Mouse (Mus musculus) retina, adult 2 months (tissue): ENCODE data around the gene F2.

Experiments used
- DNase-seq: peaks from one replicate; pipeline ENCODE4 v3.0.0-alpha.2; 2012; ENCODE audit warnings: low read depth, low spot score

Gene F2

DNA sequence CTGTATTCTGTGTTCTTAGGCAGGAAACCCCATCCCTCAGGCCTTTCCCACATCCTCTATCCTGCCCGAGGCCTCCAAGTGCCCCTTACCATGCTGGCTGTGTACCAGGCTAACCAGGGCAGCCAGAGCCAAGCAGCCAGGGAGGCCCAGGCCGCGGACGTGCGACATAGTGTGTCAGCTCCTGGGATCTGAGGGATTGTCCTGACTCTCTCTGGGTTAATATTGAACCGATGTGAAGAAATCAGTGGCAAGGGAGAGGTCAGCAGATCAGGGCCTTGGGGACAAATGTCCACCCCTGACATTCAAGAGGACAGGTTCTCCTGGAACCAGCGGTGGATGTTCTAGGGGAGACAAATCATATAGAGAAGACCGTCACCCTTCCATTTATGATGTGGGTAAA, at the start of gene F2:
Gene F2 (minus strand): TSS at position 186 of the 400 bp plus-strand sequence.
- no peak for DNase-seq

DNA sequence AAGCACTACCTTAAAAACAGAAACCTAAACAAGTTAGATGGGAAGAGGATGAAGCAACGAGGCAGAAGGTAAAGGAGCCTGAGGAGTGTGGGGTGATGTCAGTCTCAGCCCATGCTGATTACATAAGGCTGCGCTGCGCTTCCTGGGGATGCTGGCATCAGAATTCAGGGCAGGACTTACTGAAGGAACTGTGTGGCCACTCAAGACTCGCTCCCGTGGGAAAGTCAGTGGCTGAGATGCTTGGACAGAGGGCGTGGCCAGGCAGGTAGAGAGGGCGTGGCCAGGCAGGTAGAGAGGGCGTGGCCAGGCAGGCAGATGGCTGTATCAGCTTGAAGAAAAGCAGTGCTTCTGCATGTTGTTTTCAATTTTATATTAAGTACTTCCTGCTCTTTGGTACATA, 47.7 kb upstream of the F2 start:
- no peak for DNase-seq

DNA sequence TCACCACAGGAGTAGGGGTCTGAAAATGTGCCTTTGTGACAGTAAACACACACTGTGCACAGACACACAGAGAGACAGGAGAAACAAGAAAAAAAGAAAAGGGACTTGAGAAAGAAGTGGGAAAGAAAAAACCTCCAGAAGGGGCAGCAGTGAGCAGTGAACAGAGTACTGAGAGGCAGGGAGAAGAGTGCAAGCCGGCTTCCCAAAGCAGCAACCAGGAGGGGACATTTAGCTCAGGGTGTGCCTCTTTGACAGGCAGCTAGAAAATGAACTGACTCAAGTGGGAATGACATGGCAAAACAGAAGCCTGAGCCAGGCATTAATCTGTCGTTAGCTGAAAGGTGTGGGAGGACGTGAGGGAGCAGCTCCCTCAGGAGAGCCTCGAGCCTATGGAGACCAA, 46.6 kb upstream of the F2 start:
- DNase-seq = no peak

DNA sequence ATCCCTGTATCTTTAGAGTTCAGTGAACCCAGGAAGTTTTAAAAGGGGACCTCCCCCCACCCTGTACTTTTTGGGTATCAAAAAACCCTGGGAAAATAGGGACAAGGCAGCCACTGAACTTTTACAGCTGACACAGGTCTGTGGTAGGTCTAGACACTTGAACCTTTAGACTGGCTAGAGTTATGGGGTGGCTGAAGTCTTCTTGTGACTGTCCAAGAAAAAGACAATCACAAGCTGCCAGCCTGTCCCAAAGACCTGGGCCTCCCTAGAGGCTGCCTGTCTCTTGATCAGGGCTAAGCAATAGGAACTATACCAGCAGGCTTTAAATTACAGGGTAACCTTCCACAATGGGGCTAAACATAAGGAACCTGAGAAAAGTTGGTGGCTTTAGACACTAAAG, 40.7 kb upstream of the F2 start:
- no peak for DNase-seq

DNA sequence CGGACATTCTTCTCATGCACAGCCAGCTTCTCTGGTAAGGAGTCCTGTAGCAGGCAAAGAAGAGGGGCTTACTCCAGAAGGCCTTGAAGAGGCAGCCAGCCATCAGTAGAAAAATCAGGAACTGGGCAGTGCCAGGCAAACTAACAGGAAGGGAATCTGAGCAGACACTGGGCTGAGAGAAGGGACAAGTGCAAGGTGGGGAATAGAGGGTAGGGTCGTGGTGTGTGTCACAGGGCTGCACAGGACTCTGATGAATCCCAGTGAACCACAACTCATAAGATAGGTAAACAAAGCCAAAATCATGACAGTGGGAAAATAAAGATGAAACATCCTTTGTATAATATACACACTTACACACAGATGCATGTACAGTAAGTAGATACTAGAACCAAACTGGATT, 40.2 kb upstream of the F2 start:
- DNase-seq = no peak

DNA sequence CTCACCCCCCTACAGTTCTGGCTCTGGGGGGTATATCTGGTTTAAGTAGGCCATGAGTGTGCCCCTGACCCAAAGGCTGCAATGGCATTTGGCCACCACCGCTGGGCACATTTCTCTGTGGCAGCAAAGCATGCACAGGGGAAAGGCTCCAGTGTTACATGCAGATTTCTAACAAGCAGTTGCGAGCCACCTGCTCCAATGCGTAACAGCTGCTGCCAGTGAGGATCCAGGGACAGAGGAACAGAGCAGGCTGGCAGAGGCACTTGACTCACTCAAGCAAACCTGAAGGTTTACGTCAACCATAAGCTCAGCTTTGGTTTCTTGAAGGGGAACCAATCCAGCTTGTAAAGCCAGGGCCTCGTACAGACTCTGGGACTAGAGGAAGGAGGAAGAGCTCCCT, 38.7 kb upstream of the F2 start:
- no peak for DNase-seq

DNA sequence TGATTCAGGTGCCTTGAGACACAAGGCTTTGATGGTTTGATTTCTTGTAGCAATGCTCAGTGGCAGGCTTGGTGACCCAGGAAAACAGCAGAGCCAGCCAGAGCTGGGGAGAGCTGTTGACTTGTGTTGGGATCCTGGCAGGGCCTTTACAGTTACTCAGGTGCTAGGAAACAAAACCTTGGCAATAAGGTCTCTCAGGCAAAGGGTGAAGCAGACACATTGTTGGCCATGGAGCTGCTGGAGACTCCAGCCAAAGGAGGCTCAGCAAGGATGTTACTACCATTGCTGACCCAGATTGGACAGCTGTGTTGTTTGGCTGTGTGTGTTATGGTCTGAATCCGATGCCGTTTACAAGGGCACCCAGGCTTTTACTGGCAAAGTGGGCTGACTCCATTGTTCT, 37.4 kb upstream of the F2 start:
- DNase-seq = no peak

DNA sequence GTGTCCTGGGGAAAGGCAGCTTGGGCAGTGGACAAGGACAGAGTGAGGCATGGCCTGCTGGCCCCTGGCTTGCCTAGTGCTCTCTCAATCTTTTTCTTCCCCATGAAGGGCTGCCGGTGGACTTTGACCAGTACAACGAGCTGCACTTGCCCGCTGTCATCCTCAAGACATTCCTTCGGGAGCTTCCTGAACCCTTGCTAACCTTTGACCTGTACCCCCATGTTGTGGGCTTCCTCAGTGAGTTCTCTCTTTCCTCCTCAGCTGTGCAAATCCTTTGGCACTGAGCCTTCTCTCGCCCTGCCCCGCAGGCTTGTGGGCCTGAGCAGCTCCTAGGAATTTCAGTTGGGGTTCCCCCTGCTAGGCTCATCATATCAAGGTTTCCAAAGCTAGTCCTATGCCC, 33.8 kb upstream of the F2 start:
- no peak for DNase-seq

DNA sequence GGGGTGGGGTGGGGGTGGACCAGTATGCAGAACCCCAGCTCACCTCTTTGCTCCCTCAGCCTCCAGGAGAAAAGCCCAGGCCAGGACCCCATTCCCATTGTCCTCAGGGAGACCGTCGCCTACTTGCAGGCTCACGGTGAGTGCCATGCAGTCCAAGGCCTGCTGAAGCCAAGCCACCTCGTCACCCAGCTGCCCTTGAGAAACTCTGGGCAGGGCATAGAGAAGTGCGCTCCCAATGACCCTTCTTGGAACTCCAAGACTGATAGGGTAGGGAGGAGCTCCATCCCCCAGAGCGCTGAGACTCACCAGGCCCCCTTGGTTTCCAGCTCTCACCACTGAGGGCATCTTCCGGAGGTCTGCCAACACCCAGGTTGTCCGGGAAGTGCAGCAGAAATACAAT, 33.1 kb upstream of the F2 start:
- DNase-seq = no peak

DNA sequence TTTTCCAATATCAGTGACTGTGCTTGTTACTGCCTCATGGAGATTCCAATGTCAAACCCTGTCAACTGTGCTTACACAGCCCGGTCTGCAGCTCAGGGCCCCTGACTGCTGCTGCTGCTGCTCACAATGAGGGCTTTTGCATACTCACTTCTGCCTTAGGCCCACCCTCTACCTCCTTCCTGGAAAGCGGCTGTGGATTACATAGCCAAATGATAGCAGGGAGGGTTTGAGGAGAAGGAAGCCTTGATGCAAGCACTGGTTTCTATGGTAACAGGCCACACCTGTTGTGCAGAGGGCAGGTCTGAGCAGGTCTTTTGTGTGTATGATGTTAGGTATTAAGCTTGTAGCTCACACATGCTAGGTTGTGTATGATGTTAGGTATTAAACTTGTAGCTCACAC, 31.5 kb upstream of the F2 start:
- DNase-seq = no peak

DNA sequence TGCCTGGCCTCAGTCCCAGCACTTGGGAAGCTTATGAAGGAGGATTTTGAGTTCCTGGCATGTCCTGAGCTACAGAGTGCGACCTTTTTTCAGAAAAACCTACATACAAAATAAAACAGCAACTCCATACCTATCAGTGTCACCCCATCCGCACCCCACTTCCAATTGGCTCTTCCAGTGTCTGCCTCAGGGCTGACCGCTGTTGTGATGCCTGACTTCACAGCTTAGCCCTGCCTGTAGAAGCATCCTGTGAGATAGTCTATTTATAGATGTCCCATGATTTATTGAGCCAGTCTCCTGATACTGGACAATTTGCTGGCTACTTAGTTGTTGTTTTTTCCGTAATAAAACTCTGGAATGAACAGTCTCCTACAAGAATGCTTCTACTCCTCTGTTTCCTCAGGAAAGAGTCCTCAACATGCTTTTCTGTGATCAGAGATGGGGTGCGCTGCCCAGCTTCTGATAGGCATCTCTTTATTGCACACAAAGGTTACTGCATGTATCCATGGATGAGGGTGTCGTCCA, 30.2 kb upstream of the F2 start:
- DNase-seq = no peak

DNA sequence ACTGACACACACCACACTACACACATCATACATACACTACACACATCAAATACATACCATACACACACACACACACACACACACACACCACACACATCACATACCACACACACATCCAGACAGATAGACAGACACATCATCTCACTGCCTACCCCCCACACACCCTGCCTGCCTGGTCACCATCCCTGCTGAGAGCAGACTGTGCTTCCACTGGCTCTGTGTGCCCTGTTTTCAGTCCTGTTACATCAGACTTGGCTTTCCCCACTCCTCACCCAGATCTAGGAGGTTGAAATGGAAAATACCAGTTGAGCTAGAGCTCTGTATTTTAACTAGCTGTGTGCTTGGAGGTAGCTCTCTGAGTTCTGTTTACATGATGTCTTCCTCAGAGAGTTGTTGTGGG, 28.6 kb upstream of the F2 start:
- DNase-seq = no peak

DNA sequence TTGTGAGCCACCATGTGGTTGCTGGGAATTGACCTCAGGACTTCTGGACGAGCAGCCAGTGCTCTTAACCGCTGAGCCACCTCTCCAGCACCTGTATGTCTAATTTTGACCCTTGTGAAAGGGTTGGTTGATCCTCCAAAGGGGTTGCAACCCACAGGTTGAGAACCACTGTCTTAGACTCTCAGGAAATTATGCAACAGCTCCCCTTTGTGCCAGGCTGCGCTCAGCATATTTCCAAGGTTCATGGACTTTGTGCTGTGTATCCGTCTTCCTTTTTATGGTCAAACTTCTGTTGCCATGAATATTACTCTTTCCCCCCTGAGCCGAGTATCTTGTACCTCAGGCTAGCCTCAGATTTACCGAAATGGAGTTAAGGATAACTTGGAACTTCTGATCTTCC, 24.8 kb upstream of the F2 start:
- no peak for DNase-seq

DNA sequence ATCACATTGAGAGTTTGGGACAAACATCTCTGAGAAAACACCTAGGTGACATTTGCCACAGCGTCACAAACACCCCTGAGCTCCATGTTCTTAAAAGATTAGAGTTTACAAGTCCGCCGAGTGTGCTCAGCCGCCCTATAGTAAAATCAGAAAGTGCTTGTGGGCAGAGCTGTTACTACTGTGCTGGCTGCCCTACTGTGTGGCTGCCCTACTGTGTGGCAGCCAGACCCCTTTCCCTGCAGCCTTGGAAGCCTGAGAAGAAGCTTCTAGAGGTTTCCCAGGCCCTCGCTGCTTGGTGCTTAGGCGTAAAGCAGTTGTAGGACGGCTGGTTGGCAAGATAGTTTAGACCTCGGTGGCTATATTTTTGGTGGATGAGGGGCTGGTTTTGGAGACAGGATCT, 23.4 kb upstream of the F2 start:
- no peak for DNase-seq

DNA sequence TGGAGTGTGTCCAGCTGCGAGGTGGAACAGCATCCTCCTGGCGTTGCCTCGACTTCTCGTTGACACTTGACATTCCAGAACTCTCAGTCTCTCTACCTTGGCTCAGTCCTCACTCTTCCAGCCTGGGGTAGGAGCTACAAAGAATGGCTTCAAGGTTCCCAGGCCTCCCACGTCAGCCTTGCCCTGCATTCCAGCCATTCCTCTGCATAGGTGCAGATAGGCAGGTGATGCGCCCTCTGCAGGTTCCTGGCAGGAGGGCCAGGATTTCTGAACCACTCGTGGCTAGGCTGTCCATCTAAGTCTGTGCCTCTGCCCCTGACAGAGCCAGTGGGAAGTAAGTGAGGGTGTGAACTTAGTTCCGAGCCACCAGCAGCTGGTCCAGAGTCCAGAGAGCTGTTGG, 20.6 kb upstream of the F2 start:
- DNase-seq = no peak

DNA sequence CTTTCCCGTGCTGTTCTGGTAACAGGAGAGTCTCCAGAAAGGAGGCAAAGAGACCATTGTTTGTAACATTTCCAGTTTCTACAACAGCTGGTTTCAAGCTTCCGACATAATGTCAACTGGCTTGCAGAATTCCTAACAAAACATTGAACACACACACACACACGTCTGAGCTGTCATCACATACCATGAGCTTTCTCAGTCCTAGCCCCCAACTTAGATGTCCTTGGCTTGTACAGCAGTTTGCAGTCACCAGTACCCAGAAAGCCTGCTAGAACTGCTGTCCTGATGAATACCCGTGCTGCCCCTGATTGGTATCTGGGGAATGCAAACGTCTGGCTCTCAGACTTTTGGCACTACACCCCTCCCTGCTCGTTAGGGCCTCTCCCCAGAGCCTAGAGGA, 19.6 kb upstream of the F2 start:
- DNase-seq = no peak

DNA sequence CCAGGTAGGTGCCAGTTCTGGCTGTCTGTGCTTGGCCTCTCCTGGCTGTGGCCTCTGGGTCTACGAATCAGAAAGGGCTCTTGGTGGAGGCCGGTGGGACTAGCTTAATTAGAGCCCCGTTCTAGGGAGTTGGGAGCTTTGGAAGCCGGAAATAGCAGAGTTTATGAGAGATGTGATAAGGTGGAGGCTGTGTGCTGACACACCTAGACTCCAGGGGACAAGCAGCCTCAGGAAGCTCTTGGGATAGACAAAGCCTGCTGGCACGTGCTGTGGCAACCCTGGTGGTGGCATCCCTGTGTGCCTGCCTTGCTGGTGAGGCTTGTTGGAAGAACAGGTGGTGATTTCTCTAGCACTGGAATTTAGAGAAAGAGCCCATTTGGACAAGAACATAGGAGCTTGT, 19.2 kb upstream of the F2 start:
- DNase-seq = no peak

DNA sequence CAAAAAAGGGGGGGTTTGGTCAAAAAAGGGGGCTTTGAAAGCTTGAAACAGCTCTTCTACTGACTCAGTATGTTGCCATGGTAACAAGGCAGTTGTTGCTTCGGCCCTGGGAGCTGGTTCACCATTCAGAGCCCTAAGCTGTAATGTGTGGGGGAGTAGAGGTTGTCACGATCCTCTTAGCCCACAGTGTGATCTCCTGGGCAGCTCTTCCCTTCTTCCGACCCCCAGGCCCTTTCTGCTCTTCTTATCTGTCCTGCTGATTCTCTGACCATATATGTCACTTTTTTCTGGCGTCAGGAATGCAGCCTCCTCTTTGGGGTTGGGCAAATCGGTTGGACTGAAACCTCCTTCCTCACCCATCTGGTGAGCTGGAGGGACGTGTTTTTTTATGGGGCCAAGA, 16.6 kb upstream of the F2 start:
- DNase-seq = no peak

DNA sequence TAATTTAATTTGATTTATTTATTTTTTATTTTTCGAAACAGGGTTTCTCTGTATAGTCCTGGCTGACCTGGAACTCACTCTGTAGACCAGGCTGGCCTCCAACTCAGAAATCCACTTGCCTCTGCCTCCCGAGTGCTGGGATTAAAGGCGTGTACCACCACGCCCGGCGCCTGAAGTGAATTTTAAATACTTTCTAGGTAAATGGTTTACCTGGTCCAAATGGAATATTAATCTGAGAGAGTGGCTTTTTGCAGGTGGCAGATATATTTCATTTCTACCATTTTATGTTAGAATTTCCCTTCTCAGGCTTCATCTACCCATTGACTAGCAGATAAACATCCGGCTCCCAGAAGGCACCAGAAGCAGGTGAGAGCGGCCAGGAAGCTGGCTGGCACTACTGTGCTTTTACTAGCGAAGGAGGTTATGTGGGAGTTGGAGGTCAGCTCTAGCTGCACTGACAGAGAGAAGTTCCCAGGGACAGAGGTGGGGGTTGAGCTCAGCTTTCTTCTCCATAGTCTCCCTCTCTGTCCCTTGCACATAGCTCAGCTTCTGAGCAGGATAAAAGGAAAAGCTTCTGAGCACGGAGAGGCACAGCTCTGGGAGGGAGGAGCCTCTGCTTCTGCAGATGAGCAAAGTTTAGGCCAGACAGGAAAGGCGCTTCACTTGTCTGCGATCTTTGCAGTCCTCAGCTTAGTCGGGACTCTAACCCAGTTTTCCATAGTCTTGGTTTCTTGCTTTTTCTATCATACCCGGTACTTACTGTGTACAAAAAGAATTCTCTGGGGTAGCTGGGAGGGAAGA, 15.4 kb upstream of the F2 start:
- DNase-seq = no peak

DNA sequence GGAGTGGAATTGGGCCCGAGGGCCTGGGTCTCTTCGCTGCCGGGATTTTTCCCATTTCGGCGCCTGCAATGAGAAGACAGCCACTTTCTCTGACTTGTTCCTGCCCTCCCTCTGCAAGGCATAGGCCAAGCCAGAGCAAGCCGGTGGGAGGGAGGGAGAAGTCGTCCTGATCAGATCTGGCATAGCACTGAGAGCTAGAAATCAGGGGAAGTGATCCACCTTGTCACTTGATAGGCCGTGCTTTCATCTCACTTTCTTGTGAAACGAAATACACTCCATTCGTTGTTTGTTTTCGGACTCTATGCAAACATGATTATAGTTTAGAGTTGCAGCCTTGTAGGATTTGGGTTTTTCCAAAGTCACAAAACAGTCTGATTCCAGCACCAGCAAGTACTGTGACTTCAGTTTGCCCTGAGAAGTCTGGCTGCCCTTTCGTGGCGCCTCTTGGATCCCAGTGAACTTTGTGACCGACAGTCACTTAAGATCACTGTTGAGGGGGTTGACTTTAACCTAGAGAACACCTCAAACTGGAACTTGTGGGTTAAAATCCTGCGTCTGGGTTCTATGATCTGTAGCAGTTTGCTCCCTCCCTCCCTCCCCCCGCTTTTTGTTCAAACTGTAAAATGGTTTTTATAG, 14.3 kb upstream of the F2 start:
- DNase-seq = no peak

DNA sequence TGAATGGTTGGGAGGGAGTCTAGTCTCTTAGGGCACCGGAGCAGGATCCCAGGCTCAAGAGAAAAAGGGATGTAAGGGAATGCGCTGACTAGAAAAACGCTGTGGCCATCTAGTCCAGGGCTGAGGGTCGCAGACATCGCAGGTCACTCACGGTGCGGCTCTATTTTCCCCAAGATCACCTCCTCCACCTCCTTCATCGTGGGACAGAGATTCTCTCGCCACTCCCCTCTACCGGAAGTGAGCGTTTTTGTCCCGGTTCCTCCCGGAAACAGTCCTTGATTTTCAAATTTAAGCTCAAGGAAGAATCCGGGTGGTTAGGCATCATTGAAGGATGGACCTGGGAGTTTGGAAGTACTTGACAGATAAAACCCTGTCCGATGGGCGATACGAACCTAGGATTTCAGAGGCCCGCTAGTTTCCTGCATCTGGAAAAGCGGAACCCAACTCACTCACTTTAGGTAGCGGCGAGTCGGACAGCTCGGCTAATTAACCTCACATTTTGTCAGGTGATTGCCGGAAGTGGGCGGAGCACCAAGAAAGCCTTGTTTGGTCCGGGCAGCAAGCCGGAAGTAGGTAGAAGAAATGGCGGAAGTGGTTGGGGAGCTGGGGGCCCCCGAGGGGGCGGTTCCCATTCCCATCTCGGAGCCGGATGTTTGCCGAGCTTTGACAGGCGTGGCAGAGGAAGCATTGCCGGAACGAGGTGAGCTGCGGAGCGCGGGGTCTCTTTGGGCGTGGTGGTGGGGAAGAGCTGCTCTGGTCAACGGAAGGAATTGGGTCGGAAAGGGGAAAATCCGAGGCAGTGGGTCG, 13.5 kb upstream of the F2 start, which contains the start of the genes Zfp408 and Arhgap1:
Gene Zfp408 (minus strand): TSS at position 239 of the 807 bp plus-strand sequence.
Gene Arhgap1 (plus strand): TSS at position 308 of the 807 bp plus-strand sequence.
- peak; percentile 99 for DNase-seq

DNA sequence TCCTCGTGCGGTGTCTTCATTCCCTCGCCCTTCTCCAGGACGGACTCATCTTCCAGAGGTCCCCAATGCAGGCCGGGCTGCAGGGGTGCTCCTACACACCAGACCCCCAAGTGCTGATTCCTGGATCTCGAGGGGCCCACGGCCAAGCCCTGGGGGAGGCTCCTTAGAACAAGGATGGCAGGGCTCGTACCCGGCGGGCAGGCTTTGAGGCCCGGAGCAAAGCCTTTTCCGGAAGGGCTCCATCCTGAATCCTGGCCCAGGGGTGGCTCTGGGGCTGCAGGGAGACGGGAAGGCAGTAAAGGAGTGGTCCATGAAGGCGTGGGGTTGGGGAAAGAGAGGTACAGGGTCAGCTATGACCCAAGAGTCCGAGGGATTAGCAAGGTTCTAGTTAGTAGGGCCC, 12.9 kb upstream of the F2 start:
- DNase-seq = no peak
